Mouse (Mus musculus) embryonic fibroblast, embryonic 13.5 days (primary cell): ENCODE data around the gene Atp1b2. TPM values are rescaled to one million over a fixed set of nuclear protein-coding genes. Genes with fewer than 3 reads are reported as not detected.
A peak's percentile ranks its signal among the peaks of the same experiment; 100 is the strongest.
"Not testable (repeated sequence)": the region's sequence is repeated elsewhere in the genome, so short reads cannot be mapped to it uniquely, and the experiment has no call there.

Experiments
- H3K27ac ChIP-seq: 2 replicates; pipeline ENCODE4 v1.5.1; 2012; ENCODE audit warnings: low read length, control low read depth, inconsistent platforms; ENCODE audit not compliant: insufficient read depth
- H3K4me1 ChIP-seq: 2 replicates; pipeline ENCODE4 v1.6.1; 2011; ENCODE audit warnings: low read length; ENCODE audit not compliant: control insufficient read depth, insufficient read depth
- H3K4me3 ChIP-seq: 2 replicates; pipeline ENCODE4 v1.5.1; 2011; ENCODE audit warnings: mild to moderate bottlenecking, control low read depth, low read length; ENCODE audit not compliant: insufficient read depth
- CTCF ChIP-seq: IDR thresholded peaks from 2 replicates; pipeline ENCODE4 v1.5.1; 2011; ENCODE audit warnings: mild to moderate bottlenecking, control low read depth, low read length, moderate library complexity, borderline replicate concordance; ENCODE audit not compliant: insufficient read depth
- POLR2A ChIP-seq: IDR thresholded peaks from 2 replicates; pipeline ENCODE4 v1.6.1; 2011; ENCODE audit warnings: low read depth, mild to moderate bottlenecking, control low read depth, low read length, moderate library complexity
- polyA plus RNA-seq: library from polyadenylated mRNA; stranded (reverse); fragments of >200 nt; gene quantifications from 2 replicates; pipeline ENCODE4 v1.2.4, GENCODE M21; 2011; ENCODE audit warnings: low read depth; ENCODE audit not compliant: missing spikeins, insufficient read length

The Atp1b2 gene
- polyA plus RNA-seq: 0.58 and 2.7 TPM in 2 replicates

GRCm38 (mm10) chr11:69605726-69606490, at the start of gene Atp1b2:
Gene Atp1b2 (minus strand): TSS chr11:69605942.
- Histone ChIP-seq H3K4me1 (no peaks in the 10 kb centered on the region), H3K27ac (no peak within 1 kb of the TSS), H3K4me3 (peak within 1 kb of the TSS; percentile 44)
- TF ChIP-seq CTCF: no peak
- peak; percentile 86 for TF ChIP-seq POLR2A

- no peak overlapping the region for H3K4me3 ChIP-seq
- H3K27ac ChIP-seq: no peak overlapping the region
- H3K4me1 ChIP-seq: 0 out of 2 replicates have a peak, but pooled peaks cover 4% of the 10 kb centered on the region
- TF ChIP-seq POLR2A (no peak), CTCF (no peak)
Observed at GRCm38 (mm10) chr11:69654760-69655159, 49.0 kb upstream of the Atp1b2 start.

- no peak for TF ChIP-seq POLR2A
- TF ChIP-seq CTCF: no peak
- Histone ChIP-seq H3K4me3 (no peak overlapping the region), H3K4me1 (0 out of 2 replicates have a peak, but pooled peaks cover 4% of the 10 kb centered on the region), H3K27ac (no peak overlapping the region)
Observed at GRCm38 (mm10) chr11:69653399-69653798, 47.7 kb upstream of the Atp1b2 start.

GRCm38 (mm10) chr11:69645860-69646259, 40.1 kb upstream of the Atp1b2 start:
- no peak overlapping the region for H3K4me3 ChIP-seq
- H3K27ac ChIP-seq: no peak overlapping the region
- TF ChIP-seq CTCF (no peak), POLR2A (no peak)
- H3K4me1 ChIP-seq: no peaks in the 10 kb centered on the region

- no peak for TF ChIP-seq POLR2A
- TF ChIP-seq CTCF: no peak
- H3K27ac ChIP-seq: no peak overlapping the region
- no peak overlapping the region for H3K4me3 ChIP-seq
- 0 out of 2 replicates have a peak, but pooled peaks cover 2% of the 10 kb centered on the region for H3K4me1 ChIP-seq
Observed at GRCm38 (mm10) chr11:69635471-69635870, 29.7 kb upstream of the Atp1b2 start.

- peak overlapping the region; percentile 88 for H3K4me3 ChIP-seq
- TF ChIP-seq CTCF: no peak
- no peak for TF ChIP-seq POLR2A
- peak overlapping the region; percentile 57 for H3K27ac ChIP-seq
- 0 out of 2 replicates have a peak, but pooled peaks cover 2% of the 10 kb centered on the region for H3K4me1 ChIP-seq
Observed at GRCm38 (mm10) chr11:69633128-69633866, 27.6 kb upstream of the Atp1b2 start.

- peak within 1 kb of the TSS; percentile 88 for H3K4me3 ChIP-seq
Observed at GRCm38 (mm10) chr11:69632284-69633089, 26.7 kb upstream of the Atp1b2 start, which contains the start of gene Fxr2. Gene Fxr2 (plus strand): TSS chr11:69632990.

GRCm38 (mm10) chr11:69629802-69630201, 24.1 kb upstream of the Atp1b2 start:
- Histone ChIP-seq H3K27ac (no peak overlapping the region), H3K4me1 (no peaks in the 10 kb centered on the region), H3K4me3 (no peak overlapping the region)
- no peak for TF ChIP-seq POLR2A
- no peak for TF ChIP-seq CTCF

More at GRCm38 (mm10) chr11:69632284-69633089, 26.7 kb upstream of the Atp1b2 start, which contains the start of gene Fxr2:
- Histone ChIP-seq H3K27ac (peak within 1 kb of the TSS; percentile 88), H3K4me1 (0 out of 2 replicates have a peak, but pooled peaks cover 2% of the 10 kb centered on the region)
- TF ChIP-seq CTCF (peak; percentile 81), POLR2A (peak; percentile 57)

GRCm38 (mm10) chr11:69628286-69628685, 22.5 kb upstream of the Atp1b2 start:
- no peaks in the 10 kb centered on the region for H3K4me1 ChIP-seq
- peak; percentile 18; the same call in 1 of the 2 replicates for TF ChIP-seq POLR2A
- TF ChIP-seq CTCF: peak; percentile 99
- no peak overlapping the region for H3K4me3 ChIP-seq
- no peak overlapping the region for H3K27ac ChIP-seq

- H3K4me3 ChIP-seq, H3K27ac ChIP-seq, H3K4me1 ChIP-seq: not testable (repeated sequence)
Observed at GRCm38 (mm10) chr11:69624339-69624738, 18.6 kb upstream of the Atp1b2 start.
